Mouse (Mus musculus) kidney, embryonic 14.5 days (tissue): ENCODE measurements around the gene Psmg3. TPM values are rescaled to one million over a fixed set of nuclear protein-coding genes. Genes with fewer than 3 reads are reported as not detected.

Experiments used
- ATAC-seq: fragments of 200-750 bp; cut with Nextera tagmentation; 2 replicates; pipeline ENCODE4 v1.8.0; 2017; ENCODE audit warnings: moderate number of reproducible peaks, mild to moderate bottlenecking, moderate TSS enrichment, moderate library complexity; ENCODE audit not compliant: low FRiP score, low TSS enrichment
- H3K27ac ChIP-seq: fragments of 300-500 bp; sonication (generic); 2 replicates; pipeline ENCODE4 v1.5.1; 2014; ENCODE audit warnings: low read depth, mild to moderate bottlenecking, low read length, moderate library complexity, mixed read lengths
- H3K27me3 ChIP-seq: fragments of 300-500 bp; sonication (generic); 2 replicates; pipeline ENCODE4 v1.6.1; 2014; ENCODE audit warnings: mild to moderate bottlenecking, low read length; ENCODE audit not compliant: control insufficient read depth, insufficient read depth
- H3K36me3 ChIP-seq: fragments of 300-500 bp; sonication (generic); 2 replicates; pipeline ENCODE4 v1.6.1; 2014; ENCODE audit warnings: low read length, mixed read lengths; ENCODE audit not compliant: control insufficient read depth, insufficient read depth
- H3K4me1 ChIP-seq: fragments of 300-500 bp; sonication (generic); 2 replicates; pipeline ENCODE4 v1.6.1; 2014; ENCODE audit warnings: low read length, mixed read lengths; ENCODE audit not compliant: control insufficient read depth, insufficient read depth
- H3K4me2 ChIP-seq: fragments of 300-500 bp; sonication (generic); replicated peaks from 2 replicates; pipeline ENCODE4 v1.6.1; 2014; ENCODE audit warnings: low read depth, mild to moderate bottlenecking, low read length
- H3K4me3 ChIP-seq: fragments of 300-500 bp; sonication (generic); 2 replicates; pipeline ENCODE4 v1.5.1; 2014; ENCODE audit warnings: mild to moderate bottlenecking, low read length
- H3K9ac ChIP-seq: fragments of 300-500 bp; sonication (generic); 2 replicates; pipeline ENCODE4 v1.6.1; 2014; ENCODE audit warnings: low read depth, mild to moderate bottlenecking, low read length, moderate library complexity
- H3K9me3 ChIP-seq: fragments of 300-500 bp; sonication (generic); 2 replicates; pipeline ENCODE4 v1.6.1; 2016; ENCODE audit warnings: low read length; ENCODE audit not compliant: control insufficient read depth
- WGBS: fragments of 180-500 bp; shearing (Covaris S2); extraction: QIAGEN DNeasy Blood & Tissue Kit; methylation state at CpG from one replicate; pipeline ENCODE4 v1.1.7; 2014; 5-methylcytosine and 5-hydroxymethylcytosine counted together
- polyA plus RNA-seq: library from polyadenylated mRNA; unstranded; fragments of >200 nt; fragmentation: Nextera tagmentation; extraction: Ambion mirVana; gene quantifications from 2 replicates; pipeline ENCODE4 v1.2.1, GENCODE M21; 2014

Psmg3 gene
- polyA plus RNA-seq, 1 experiment from 2014 or later: 82.4 TPM

- Histone ChIP-seq H3K4me2 (no peak overlapping the region), H3K4me1 (no peaks in the 10 kb centered on the region)
- WGBS: 82% methylated on average over 7 of the region's 7 CpGs
These were observed 9.0 kb upstream of the Psmg3 start for GRCm38 (mm10) chr5:139835706-139836105.

DNA sequence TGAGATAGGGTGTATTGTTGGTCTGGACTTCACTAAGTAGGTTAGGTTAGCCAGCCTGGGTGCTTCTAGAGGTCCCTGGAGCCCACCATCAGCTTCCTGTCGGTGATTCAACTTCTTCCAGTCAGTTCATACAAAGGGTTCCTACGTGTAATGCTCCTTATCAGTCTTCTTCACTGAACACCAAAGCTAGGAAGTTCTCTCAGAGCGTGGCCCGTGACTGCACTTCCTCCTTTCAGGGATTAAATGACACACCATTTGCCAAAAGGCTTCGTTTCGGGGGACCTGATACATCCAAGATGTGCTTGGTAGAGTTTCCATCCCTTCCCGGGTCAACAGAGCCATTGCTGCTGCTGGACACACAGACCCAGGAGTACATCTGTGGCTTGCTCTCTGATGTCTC lies 5.4 kb upstream of the Psmg3 start:
- Histone ChIP-seq H3K4me3 (no peak overlapping the region), H3K27me3 (no peaks in the 10 kb centered on the region; the same call in 1 of the 2 replicates), H3K36me3 (no peaks in the 10 kb centered on the region), H3K9ac (no peak overlapping the region), H3K4me1 (no peaks in the 10 kb centered on the region), H3K9me3 (no peaks in the 10 kb centered on the region), H3K4me2 (no peak overlapping the region), H3K27ac (no peak overlapping the region)
- WGBS: 59% methylated on average over 7 of the region's 7 CpGs
- ATAC-seq: no peak

More at GRCm38 (mm10) chr5:139835706-139836105, 9.0 kb upstream of the Psmg3 start:
- H3K9ac ChIP-seq: no peak overlapping the region
- H3K27me3 ChIP-seq: no peaks in the 10 kb centered on the region; the same call in 1 of the 2 replicates
- no peaks in the 10 kb centered on the region for H3K36me3 ChIP-seq
- no peak overlapping the region for H3K27ac ChIP-seq
- no peak for ATAC-seq
- H3K9me3 ChIP-seq: no peaks in the 10 kb centered on the region
- no peak overlapping the region for H3K4me3 ChIP-seq

DNA sequence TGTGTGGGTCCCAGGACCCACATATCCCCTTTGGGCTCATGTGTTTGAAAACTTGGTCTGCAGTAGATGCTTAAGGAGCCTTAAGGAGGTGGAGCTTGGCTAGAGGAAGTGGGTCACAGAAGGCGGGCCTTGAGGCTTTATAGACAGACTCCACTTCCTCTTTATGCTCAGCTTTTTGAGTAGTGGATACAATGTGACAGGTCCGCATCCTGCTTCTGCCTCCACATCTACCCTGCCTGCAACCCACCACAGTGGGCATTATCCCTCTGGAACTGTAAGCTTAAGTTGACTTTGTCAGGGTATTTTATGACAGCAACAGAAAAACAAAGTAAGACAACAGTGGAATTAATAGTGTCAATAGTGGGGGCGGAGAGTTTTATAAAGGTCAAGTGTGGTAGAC lies 4.0 kb upstream of the Psmg3 start:
- no peak overlapping the region for H3K9ac ChIP-seq
- no peak overlapping the region for H3K4me2 ChIP-seq
- H3K4me1 ChIP-seq: peaks cover 4% of the 10 kb centered on the region; the same call in 1 of the 2 replicates
- H3K36me3 ChIP-seq: no peaks in the 10 kb centered on the region
- H3K27me3 ChIP-seq: no peaks in the 10 kb centered on the region; the same call in 1 of the 2 replicates
- no peak overlapping the region for H3K4me3 ChIP-seq
- no peak for ATAC-seq
- H3K27ac ChIP-seq: no peak overlapping the region
- WGBS: 87% methylated on average over 3 of the region's 3 CpGs
- no peaks in the 10 kb centered on the region for H3K9me3 ChIP-seq

DNA sequence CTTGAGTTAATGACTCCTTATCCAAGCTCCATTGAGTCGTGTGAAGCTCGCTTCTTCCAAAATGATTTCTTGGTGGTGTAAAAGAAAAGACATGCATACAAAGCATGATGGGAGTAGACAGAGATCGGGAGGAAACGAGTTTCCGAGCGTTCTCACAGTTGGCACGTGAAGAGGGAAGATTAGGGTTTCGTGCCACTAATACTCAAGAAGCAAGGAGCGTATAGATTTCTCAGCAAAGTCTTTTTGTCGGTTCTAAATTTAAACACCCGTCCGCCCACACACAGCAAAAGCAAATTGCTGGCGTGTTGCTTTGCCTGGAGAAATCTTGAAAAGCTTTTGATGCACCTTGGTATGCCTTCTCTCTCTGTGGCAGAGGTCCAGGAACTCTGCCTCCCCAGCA lies 2.7 kb upstream of the Psmg3 start:
- Histone ChIP-seq H3K27ac (no peak overlapping the region), H3K9me3 (no peaks in the 10 kb centered on the region), H3K4me2 (no peak overlapping the region), H3K36me3 (0 out of 2 replicates have a peak, but pooled peaks cover 4% of the 10 kb centered on the region), H3K4me1 (peaks cover 8% of the 10 kb centered on the region; the same call in 1 of the 2 replicates), H3K4me3 (no peak overlapping the region), H3K9ac (no peak overlapping the region), H3K27me3 (no peaks in the 10 kb centered on the region)
- WGBS: 65% methylated on average over 13 of the region's 13 CpGs
- ATAC-seq: no peak

DNA sequence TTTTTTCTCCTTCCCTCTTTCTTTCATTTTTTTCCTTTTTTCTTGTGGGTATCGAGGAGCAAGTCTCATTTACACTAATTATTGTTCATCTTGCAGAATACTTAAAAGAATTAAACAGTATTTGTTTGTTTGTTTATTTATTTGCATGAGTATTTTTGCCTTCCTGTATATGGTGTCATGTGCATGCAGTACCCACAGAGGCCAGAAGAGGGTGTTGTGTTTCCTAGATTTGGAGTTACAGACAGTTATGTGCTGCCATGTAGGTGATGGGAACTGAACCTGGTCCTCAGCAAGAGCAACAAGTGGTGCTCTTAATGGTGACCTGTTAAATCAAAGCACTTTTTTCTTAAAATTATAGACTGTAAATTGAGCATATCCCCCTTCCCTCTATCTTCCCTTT lies 908 bp upstream of the Psmg3 start:
- Histone ChIP-seq H3K27ac (no peak overlapping the region), H3K4me1 (peaks cover 12% of the 10 kb centered on the region), H3K4me2 (no peak overlapping the region), H3K4me3 (no peak overlapping the region), H3K9me3 (no peaks in the 10 kb centered on the region), H3K9ac (no peak overlapping the region), H3K36me3 (peaks cover 17% of the 10 kb centered on the region), H3K27me3 (no peaks in the 10 kb centered on the region)
- WGBS: 90% methylated on average over 1 of the region's 1 CpGs
- no peak for ATAC-seq

DNA sequence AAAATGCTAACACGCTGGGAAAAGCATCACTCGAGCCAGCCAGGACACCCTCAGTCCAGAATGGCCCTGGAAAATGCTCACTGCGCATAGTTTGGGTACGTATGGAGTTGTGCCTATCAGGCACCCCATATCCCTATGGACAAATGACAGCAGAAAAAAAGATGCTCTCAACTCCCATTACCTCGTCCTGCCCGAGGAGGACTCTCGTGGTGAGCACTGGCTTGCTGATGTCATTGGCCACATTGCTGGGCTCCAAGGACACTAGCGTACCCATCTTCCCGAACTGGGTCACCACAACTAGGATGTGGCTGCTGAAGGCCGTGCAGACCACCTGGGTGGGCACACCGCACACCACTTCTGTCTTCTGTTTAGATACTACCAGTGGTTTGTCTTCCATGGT lies 738 bp downstream of the Psmg3 start:
- Histone ChIP-seq H3K4me2 (peak overlapping the region; percentile 95), H3K4me1 (peaks cover 16% of the 10 kb centered on the region), H3K36me3 (peaks cover 23% of the 10 kb centered on the region), H3K9me3 (no peaks in the 10 kb centered on the region), H3K27ac (peak overlapping the region; percentile 73; the same call in 1 of the 2 replicates), H3K27me3 (no peaks in the 10 kb centered on the region), H3K4me3 (peak overlapping the region; percentile 96), H3K9ac (peak overlapping the region; percentile 79)
- ATAC-seq: no peak
- WGBS: 40% methylated on average over 11 of the region's 11 CpGs

GRCm38 (mm10) chr5:139824531-139824930 lies 2.2 kb downstream of the Psmg3 start:
- Histone ChIP-seq H3K36me3 (peaks cover 23% of the 10 kb centered on the region), H3K9me3 (no peaks in the 10 kb centered on the region), H3K4me3 (no peak overlapping the region), H3K4me1 (peaks cover 16% of the 10 kb centered on the region), H3K4me2 (no peak overlapping the region), H3K27ac (no peak overlapping the region), H3K9ac (no peak overlapping the region), H3K27me3 (no peaks in the 10 kb centered on the region)
- no peak for ATAC-seq
- 92% methylated on average over 10 of the region's 10 CpGs for WGBS

DNA sequence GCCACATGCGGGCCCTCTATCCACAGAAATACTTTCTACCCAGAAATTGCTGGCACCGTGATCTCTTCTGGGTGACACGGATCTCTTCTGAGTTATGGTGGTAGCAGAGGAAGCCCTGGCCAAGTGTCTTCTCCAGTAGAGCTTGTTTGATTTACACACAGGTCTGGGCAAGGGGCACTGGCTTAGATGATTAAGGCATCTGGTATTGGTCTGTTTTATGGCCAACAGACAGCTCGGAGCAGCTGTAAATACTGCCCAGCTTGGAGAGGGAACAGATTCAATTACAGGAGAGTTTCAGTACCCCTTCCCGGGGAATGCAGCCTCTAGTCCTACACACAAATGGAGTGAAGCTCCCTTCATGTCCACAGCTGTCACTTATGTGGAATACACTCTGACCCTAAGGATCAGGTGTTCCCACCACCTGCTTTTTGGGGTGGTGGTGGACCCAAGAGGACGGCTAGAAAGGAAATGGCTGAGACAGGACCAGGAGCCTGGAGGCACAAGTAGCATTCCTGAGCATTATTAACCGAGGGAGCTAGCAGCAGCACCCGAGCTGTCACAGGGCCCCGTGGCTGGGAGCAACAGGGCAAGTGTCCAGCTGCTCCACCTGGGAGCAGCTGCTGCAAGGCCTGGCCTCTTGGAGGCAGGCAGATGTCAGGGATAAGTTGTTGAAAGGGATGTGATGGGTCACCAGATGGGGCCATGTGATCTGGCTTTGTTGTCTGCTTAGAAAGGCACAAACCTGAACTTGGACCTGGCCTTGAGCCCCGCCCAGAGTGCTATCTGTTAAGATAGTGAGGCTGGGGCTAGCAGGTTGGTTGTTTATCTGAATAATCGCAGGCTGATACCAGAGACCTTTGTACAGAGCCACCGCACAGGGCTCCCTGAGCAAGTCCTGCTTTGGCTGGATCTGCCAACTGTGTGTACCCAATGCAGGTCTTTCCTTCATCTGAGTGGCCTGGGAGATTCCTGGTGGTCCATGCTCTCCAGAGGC lies 4.9 kb downstream of the Psmg3 start:
- Histone ChIP-seq H3K27ac (peak overlapping the region; percentile 59; the same call in 1 of the 2 replicates), H3K36me3 (peaks cover 23% of the 10 kb centered on the region), H3K4me1 (peaks cover 16% of the 10 kb centered on the region), H3K27me3 (no peaks in the 10 kb centered on the region), H3K9ac (no peak overlapping the region; the same call in 1 of the 2 replicates), H3K4me2 (no peak overlapping the region), H3K9me3 (no peaks in the 10 kb centered on the region), H3K4me3 (no peak overlapping the region)
- peak; percentile 78 for ATAC-seq
- 41% methylated on average over 12 of the region's 12 CpGs for WGBS
